Mouse (Mus musculus) left cerebral cortex, postnatal 25 days (tissue): ENCODE data around the gene Slc25a17. TPM values are rescaled to one million over a fixed set of nuclear protein-coding genes. Genes with fewer than 3 reads are reported as not detected.

Source experiments
- DNase-seq, 2 experiments: peaks; one replicate each; pipeline ENCODE4 v3.0.0; 2022; ENCODE audit warnings: low spot score in 2 of 2, mixed read lengths in 1 of 2
- intact Hi-C: fragments of 180-260 bp; cut with DNase I; formaldehyde crosslinking; loops from one replicate; pipeline ENCODE4 v1.15.1; 2025
- total RNA-seq, 2 experiments: library from RNA; stranded (reverse); gene quantifications; 2 replicates each; pipeline ENCODE4 v1.2.3; 2021

Slc25a17 gene
- total RNA-seq, 2 experiments from 2014 or later: 42.1 to 43.1 TPM

DNA sequence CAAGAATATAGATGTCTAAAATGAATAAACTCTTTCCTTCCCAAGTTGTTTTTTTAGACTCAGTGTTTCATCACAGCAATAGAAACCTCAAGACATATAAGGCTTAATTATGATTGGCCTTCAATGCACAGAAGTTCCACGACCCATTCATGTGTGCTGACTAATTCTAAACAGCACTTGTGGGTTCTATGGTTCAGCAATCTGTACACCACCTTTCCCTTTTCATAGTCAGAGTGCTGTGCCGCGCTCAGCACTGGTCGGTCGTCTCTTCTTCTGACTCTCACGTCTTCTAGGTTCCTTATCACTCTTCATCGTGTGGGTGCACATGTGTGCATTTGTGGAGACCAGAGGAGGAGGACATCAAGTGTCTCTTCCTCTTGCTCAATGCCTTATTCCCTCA lies 52.6 kb downstream of the Slc25a17 start:
- intact Hi-C loops: no loop called here
- no peak for DNase-seq

DNA sequence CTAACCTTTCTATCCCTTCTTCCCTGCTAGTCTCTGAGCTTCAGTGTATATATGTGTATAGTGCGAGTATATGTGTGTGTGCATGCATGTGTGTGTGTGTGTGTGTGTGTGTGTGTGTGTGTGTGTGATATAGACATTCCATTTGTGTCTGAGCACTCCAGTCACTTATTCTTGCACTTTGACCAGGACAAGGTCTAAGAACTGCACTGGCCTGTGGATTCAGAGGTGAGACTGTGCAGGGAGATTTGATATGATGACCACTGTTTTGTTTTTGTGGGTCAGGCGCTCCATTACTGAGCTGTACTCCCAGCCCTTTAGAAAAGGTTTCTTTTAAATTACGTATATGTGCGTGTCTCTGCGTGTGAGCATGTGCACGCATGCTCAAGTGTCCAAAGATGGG lies 54.1 kb downstream of the Slc25a17 start:
- intact Hi-C loops: no loop called here
- no peak for DNase-seq

DNA sequence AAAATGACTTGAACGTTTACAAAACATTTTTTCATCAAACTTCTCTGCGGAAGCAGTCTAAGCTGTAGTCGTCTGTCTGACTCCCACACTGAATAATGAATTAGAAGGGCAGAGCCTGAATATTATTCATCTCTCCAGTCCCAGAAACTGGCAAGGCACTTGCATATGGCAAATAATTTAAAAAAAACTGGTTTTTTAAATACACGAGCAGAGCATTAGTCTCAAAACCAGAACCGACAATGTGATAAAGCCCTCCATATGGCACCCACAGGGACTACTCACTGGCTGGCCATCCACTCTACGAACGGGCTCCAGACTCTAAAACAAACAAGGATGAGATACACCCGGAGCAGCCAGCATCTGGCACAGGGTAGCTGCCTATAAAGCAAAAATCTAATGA lies 55.6 kb downstream of the Slc25a17 start:
- DNase-seq: peak; percentile 12 to 45
- intact Hi-C loops: no loop called here

DNA sequence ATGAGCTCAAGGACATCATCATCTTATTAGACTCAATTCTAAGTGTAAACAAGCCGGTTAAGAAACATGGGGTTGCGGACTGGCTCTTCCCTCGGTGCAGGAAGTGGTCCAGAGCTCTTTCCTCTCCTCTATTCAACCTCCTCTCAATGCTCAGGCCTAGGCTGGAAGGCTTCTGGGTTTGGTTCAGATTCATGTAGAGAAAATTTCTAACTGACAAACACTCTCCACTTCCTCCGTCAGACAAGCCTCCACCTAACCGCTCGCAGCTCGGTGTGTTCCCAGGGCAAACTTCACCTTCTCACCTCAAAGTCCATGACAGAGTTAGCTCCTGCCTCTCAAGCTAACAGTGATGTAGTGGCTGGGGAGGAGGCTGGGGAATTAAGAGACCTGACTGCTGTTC lies 56.6 kb downstream of the Slc25a17 start:
- DNase-seq: no peak
- intact Hi-C loops: no loop called here

DNA sequence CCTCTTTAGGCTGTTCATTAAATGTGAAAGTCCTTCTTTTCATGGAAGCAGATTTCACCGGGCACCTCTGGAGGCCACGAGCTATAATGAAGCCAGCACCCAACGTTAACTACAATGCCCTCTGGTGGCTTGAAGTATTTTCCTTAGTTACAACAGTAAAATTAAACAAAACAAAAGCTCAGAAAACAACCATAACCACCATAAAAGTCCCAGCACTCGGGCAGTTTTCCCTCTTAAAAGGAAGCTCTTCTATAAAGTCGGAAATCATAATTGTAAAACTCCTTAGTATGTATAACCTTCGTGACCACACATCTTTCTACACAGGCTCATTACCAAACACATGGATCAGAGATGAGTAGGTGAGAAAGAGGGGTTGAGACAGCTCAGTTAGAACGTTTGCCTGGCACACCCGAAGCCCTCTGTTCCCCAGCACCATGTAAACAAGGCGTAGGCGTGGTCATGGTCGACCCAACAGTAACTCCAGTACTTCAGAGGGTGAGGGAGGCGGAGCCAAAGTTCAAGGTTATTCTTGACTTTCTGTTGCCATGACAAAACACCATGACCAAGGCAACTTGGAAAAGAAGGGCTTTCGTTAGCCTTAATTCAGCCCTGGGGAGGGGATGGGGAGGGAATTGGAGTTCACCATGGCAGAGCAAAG lies 58.3 kb downstream of the Slc25a17 start:
- intact Hi-C loops: no loop called here
- DNase-seq: peak in 1 of 2 experiments; percentile 48

DNA sequence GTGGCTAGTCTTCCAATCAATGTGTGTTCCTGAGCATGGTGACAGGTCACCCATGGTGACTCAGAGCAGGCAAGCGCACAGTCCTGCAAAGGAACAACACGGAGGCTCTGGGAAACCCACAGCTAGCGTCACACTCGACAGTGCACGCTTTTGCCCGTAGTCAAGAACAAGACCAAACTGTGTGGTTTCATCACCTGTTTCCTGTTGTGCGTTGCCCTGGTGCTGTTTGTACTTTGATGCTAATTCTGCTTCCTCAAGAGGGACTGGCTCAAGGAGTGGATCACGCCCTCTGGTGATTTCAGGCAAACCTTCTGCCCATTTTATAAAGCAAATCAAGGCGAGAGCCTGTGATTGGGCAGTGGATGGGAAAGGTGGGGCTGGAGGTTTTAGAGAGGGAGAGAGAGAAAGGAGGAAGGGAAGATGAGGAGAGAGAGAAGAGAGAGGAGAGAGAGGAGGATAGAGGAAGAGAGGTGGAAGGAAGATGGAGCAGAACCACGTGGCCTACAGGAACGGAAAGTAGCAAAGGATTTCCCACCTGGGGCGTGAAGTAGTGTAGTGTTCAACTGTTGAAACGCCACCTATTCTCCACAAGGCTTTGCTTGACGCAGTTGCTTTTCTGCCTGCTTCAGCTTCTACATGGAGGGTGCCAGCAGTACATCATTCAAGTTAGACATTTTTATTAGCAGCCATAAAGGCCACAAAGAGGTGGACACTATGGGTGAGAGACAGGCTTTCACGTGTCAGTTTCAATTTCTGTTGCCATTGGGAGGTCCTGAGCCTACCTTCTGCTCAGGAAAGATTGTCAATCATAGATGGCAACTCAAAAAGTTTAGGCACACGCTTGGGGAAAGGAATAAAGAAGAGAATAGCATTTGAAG lies 59.2 kb downstream of the Slc25a17 start:
- intact Hi-C loops: loop anchor here (2.0 kb wide), 1 partner anchor 65 kb away; no protein-coding TSS in a partner anchor

DNA sequence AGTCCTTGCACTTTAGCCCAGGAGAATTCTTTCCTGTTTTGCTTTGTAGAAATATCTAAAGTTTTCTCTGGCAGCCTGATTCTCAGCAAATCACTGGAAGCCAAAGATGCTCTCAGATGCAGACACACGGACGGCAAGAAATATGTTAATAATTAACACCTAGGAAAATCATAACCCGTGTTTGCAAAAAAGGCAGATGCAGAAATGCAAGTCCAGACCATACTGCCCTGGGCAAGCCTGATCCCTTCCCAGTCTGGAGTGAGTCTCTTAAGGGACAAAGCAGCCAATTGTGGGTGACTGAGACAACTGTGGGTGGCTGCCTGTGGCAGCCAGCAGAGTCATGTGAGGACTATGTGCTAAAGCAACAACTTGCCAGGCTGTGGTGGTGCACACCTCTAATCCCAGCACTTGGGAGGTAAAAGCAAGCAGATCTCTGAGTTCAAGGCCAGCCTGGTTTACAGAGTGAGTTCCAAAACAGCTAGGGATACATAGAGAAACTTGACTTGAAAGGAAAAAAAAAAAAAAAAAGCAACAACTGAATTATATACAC lies 60.0 kb downstream of the Slc25a17 start:
- intact Hi-C loops: loop anchor here (2.0 kb wide), 1 partner anchor 64 kb away; no protein-coding TSS in a partner anchor
- peak; percentile 14 to 60 for DNase-seq

More for the DNA sequence above, 59.2 kb downstream of the Slc25a17 start:
- no peak for DNase-seq

DNA sequence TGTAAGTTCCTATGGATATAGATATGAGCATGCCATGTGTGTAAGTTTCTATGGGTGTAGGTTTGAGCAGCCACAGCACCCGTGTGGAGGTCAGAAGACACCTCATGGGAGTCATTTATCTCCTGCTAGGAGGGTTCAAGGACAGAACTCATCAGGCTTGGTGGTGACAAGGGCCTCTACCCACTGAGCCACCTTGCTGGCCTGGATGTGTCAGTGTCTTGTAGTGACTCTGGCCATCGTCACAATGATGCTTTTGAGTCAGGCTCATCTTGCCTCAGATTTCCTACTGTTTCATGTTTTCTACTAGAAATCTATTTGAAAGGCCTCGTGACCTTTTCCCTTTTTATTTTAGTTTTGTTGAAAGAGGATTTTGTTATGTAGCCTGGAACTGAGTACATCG lies 61.1 kb downstream of the Slc25a17 start:
- intact Hi-C loops: no loop called here
- DNase-seq: no peak

DNA sequence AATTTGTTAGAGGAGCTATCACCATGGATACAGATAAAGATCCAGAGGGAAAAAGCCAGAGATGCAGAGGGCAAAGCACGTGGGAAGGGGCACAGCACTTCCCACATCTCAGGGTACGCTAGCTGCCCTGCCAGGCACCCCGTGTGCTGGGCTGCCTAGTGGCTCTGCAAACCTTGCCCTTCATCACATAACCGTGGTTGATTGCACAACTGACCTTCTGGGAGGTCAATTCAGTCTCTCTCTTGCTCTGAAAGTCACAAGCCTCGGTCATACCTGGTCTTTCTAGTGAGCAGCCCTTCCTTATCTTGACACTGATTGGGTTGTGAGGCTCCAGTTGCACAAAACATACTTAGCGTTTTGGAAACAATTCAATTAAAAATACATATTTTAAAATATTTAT lies 62.4 kb downstream of the Slc25a17 start:
- DNase-seq: no peak
- intact Hi-C loops: no loop called here

DNA sequence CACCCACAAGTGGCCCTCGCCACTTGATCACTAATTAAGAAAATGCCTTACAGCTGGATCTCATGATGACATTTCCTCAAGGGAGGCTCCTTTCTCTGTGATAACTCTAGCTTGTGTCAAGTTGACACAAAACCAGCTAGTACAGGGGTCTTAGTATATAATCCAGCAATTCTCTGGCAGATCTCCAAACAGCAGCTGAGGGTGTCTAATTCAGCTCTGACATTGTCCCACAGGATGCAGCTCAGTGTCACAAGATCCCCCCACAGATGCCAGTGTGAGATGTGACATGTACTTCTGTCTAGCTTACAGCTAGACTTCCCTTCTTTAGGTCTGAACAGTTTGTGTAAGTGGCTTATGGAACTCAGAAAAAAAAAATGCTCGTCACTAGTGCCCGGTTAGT lies 63.1 kb downstream of the Slc25a17 start:
- intact Hi-C loops: no loop called here
- DNase-seq: no peak

DNA sequence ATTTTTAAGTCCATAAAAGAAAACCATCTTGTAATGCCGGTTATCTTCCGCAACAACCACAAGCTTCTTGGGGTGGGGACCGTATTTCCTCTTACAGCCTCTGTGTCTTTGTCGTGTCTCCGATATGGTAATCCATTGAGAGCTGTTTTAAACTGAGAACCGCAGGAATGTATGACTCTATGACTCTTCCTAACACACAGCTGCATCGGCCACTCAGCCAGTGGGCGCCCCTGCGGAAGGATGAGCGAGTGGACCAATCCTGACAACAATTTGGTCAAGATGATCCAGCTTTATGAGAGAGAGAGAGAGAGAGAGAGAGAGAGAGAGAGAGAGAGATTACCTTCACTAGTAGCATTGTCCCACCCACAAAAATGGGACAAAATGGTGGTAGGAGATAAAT lies 65.7 kb downstream of the Slc25a17 start:
- intact Hi-C loops: no loop called here
- no peak for DNase-seq

DNA sequence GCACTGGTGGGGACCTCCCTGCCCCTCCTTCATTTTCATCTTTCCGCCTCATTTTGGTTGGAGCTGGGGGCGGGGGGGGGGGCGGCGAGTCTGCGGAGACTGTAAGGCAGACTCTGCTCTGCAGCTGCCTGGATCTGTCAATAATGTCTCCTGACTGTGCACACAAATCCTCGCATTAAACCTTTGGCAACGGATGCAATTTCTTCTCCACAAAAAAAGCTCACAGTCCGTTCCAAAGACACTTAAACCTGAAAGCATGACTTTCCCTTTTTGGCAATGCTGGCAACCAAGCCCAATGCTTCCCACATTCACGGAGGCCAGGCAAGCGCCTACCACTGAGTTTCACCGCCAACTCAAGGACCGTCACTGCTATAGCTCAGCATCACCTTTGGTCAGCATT lies 66.2 kb downstream of the Slc25a17 start:
- intact Hi-C loops: no loop called here
- DNase-seq: peak; percentile 10 to 74

DNA sequence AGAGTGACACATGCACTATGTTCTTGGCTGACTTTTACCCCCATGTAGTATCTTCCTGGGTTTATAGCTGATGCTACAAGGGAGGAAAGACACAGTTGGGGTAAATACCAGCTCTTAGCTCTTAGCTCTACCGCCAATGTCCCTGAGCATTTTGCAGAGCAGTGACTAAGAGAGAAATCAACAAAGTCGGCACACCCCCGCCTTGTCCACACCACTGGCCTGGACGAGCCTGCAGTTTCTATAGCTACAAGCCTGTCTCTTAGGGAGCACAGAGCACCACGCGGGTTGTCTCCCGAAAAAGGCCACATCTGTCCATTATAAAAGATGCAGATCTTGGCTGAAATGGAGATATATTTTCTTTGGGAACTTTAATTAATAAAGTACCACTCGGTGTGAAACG lies 69.9 kb downstream of the Slc25a17 start:
- intact Hi-C loops: no loop called here
- peak; percentile 30 to 51 for DNase-seq

DNA sequence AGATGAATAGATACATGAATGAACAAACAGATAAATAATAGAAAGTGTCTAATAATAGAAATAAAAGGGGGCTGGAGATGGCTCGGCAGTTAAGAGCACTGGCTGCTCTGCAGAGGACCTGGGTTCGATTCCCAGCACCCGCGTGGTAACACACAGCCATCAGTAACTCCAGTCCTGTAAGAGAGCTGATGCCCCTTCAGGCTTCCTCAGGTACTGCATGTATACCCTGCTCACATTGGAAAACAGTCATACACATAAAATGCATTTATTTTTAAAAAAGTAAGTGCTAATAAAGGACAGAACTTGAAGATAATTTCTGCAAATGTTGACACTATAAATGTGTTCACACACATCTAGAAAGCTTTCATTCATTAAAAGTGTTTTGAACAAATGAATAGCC lies 70.4 kb downstream of the Slc25a17 start:
- intact Hi-C loops: no loop called here
- DNase-seq: no peak

DNA sequence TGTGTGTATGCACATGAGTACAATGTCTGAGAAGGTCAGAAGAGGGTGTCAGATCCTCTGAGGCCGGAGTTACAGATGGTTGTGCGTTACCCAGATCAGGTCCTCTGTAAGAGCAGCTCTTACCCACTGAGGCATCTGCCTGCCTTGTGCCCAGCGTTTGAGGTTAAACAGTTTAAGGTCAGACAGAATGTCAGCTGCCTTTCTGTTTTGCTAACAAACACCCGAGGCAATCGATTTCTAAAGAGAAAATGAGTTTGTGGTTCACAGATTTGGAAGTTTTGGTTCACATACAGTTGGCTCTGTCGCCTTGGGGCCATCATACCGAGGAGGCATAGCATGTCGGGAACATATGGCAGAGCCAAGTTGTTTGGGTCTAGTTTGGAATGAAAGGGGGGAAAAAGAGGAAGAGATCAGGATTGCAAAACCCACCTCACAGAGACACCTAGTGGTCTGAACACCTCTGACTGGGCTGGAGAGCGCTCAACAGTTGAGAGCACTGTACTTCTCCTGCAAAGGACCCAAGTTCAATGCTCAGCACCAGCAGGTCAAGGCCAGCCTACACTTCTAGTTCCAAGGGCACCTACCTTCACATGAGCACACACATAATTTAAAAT lies 76.4 kb downstream of the Slc25a17 start:
- no peak for DNase-seq
- intact Hi-C loops: no loop called here

DNA sequence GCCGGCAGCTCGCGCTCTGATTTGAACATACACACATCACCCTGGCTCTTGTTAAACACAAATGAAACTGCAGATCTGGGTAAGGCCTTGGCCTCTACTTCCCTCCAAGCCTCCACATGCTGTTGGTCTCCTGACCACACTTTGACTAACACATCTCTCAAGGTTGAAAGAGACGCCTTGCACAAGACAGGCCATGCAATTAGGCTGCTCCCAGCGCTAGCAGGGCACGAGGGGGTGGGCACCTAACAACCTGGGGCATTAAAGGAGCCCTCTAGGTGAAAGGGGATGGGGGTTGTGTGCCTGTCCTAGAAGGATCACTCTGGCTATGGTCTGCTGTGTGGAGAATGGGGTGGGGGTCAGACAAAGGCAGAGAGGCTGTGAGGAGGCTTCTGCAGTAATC lies 81.9 kb downstream of the Slc25a17 start:
- DNase-seq: no peak
- intact Hi-C loops: no loop called here

DNA sequence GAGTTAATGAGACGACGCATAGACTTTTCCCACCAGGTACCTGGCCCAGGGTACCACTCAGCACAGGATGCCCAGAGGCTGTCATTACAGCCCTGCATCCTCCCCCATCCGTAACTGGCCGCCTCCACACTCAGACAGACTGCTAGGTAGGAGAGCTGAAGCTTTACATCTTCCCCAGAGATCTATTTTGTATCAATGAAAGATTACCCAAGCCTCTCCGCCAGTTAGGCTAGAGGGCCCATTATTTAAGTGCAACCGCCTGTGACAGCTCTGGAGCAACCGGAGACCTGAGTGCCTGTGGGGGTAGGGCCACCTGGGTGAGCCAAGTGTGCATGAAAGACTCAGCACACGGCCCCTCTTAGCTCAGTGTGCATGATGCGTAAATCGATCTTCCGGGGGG lies 82.7 kb downstream of the Slc25a17 start:
- DNase-seq: no peak
- intact Hi-C loops: no loop called here

DNA sequence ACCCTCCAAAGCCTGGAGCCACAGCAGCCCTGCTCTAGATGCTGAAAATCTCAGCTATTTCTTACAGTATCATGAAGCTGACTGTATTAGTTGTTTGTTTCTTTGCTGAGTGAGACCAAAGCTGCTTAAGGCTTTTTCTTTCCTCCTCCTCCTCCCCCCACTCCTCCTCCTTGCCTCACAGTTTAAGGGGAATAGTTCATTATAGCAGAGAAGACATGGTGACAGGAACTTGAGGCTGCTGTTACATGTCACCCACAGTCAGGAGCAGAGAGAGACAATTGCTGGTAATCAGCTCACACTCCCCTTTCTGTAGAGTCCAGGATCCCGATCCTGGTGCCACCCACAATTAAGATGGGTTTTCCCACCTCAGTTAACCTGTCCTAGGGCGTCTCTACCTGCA lies 87.3 kb downstream of the Slc25a17 start:
- intact Hi-C loops: no loop called here
- DNase-seq: no peak

DNA sequence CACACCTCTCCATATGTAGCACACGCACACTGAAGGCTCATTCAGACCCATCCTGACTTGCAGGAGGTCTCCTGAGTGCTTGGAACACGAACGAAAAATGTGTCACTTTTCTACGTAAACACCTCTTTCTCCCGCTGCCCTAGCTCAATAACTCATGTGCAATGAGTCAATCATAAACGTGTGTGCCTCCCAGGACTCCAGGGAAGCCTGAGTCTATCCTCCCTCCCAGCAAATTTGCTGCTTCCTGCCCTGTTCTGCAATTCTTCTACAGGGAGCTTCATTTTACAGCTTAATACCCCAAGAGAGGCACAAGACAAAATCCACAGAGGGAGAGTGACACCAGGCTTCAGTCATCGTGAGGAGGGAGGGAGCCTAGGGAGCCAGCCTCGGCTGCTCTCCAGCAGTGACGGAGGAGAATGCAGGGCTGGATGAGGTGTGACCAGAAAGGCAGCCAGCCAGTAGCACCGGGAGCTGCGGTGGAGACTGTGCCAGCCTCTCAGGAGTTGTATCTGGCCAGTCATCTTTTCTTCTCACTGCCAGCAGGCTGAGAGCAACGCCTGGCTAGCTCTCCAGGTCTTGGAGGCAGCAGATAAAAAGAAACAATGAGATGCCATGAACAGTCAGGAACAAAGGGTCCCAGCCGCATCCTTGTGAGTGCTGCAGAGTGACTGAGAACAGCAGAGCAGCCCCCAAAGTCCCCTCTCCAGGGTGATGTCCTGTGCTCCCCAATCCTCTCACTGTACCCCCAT lies 88.1 kb downstream of the Slc25a17 start:
- intact Hi-C loops: no loop called here
- DNase-seq: peak in 1 of 2 experiments; percentile 82
